Mouse (Mus musculus) kidney, postnatal 14 days (tissue): ENCODE data around the gene Elmo2.

ENCODE experiments used
- DNase-seq: peaks from one replicate; pipeline ENCODE4 v3.0.0; 2022; ENCODE audit warnings: mixed read lengths

Elmo2 gene

GRCm38 (mm10) chr2:165253269-165253668 is 73.0 kb downstream of the Elmo2 start:
- DNase-seq = no peak

- no peak for DNase-seq
These were observed 73.5 kb downstream of the Elmo2 start for GRCm38 (mm10) chr2:165252801-165253200.

GRCm38 (mm10) chr2:165252381-165252780 is 73.9 kb downstream of the Elmo2 start:
- DNase-seq = peak; percentile 64

- DNase-seq = no peak
These were observed 75.4 kb downstream of the Elmo2 start for GRCm38 (mm10) chr2:165250903-165251302.

GRCm38 (mm10) chr2:165248967-165249366 is 77.3 kb downstream of the Elmo2 start:
- DNase-seq = no peak

- no peak for DNase-seq
These were observed 79.9 kb downstream of the Elmo2 start for GRCm38 (mm10) chr2:165246349-165246748.

- DNase-seq = no peak
These were observed 83.1 kb downstream of the Elmo2 start for GRCm38 (mm10) chr2:165243122-165243720.

GRCm38 (mm10) chr2:165242575-165242974 is 83.7 kb downstream of the Elmo2 start:
- no peak for DNase-seq

- no peak for DNase-seq
These were observed 84.5 kb downstream of the Elmo2 start for GRCm38 (mm10) chr2:165241786-165242185.

GRCm38 (mm10) chr2:165240371-165240770 is 85.9 kb downstream of the Elmo2 start:
- no peak for DNase-seq

GRCm38 (mm10) chr2:165239533-165240144 is 86.6 kb downstream of the Elmo2 start:
- peak; percentile 24 for DNase-seq

GRCm38 (mm10) chr2:165238416-165239145 is 87.7 kb downstream of the Elmo2 start:
- DNase-seq = no peak
